8 mouse cellular contexts compared by ENCODE assay signal in the genomic region with DNA sequence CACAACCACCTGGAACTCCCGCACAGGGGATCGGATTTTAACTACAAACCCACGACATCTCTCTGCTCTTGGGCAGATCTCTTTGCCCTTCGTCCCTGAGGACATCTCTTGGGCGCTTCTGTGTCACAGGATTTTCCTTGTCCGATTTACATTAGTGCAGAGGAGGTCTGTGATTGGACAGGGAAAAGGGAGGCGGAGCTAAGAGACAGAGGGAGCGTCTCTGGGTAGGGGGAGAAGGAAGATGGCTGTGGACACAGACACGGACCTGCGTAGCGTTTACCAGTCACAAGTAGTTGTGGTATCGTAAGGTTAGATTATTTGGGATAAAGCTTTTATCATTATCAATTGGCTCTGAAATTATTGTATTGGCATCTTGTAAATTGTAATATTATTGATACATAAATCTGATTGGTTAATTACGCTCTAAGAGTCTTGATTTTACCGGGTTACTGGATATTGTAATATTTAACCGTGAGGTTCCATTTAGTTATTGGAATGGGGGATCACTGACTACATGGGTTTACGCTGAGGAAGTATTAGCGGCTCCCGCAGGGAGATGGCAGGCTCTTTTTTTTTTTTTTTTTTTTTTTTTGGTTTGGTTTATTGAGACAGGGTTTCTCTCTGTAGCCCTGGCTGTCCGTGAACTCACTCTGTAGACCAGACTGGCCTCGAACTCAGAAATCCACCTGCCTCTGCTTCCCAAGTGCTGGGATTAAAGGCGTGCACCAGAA. TPM values are rescaled to one million over a fixed set of nuclear protein-coding genes. Genes with fewer than 3 reads are reported as not detected.
DNase-seq lines count a peak whose midpoint lies in the region; ATAC-seq and TF ChIP-seq lines count a peak whose summit lies in the region.

No protein-coding gene starts in this region.

- no peak for ATAC-seq in embryonic facial prominence, embryonic 12.5 days (ENCODE audit: insufficient number of reproducible peaks, insufficient read depth, low FRiP score, low TSS enrichment)

- no peaks in the 10 kb centered on the region for H3K9me3 ChIP-seq in embryonic facial prominence, embryonic 12.5 days

- intact Hi-C loops in gastrocnemius, adult 2 months (cut with DNase I), result no loop called here

- 37% methylated on average over 21 of the region's 21 CpGs for WGBS in embryonic facial prominence, embryonic 12.5 days

- H3K27ac ChIP-seq in layer of hippocampus, adult 2 months, result no peak overlapping the region
- no peak overlapping the region for H3K27ac ChIP-seq in embryonic facial prominence, embryonic 12.5 days
- H3K27ac ChIP-seq in gastrocnemius, adult 2 months, result no peak overlapping the region

- H3K4me3 ChIP-seq in layer of hippocampus, adult 2 months, result peak overlapping the region; percentile 34
- H3K4me3 ChIP-seq in embryonic facial prominence, embryonic 12.5 days, result no peak overlapping the region
- H3K4me3 ChIP-seq in gastrocnemius, adult 2 months, result no peak overlapping the region

- H3K27me3 ChIP-seq in embryonic facial prominence, embryonic 12.5 days, result no peaks in the 10 kb centered on the region

- no peak for DNase-seq in layer of hippocampus, adult 2 months (ENCODE audit: low spot score in 2 of 2)
- no peak for DNase-seq in layer of hippocampus, adult 9-11 months
- DNase-seq in kidney, postnatal 14 days, result peak; percentile 32
- DNase-seq in retina, postnatal 1 day, result peak; percentile 85
- no peak for DNase-seq in spleen, postnatal 10 days (ENCODE audit: low spot score in 2 of 2)
- DNase-seq in gastrocnemius, adult 2 months, result no peak
- DNase-seq in right cerebral cortex, postnatal 36 days (ENCODE audit: low spot score in 2 of 2), result no peak

- no peaks in the 10 kb centered on the region for H3K4me1 ChIP-seq in embryonic facial prominence, embryonic 12.5 days

- no peak overlapping the region for H3K9ac ChIP-seq in embryonic facial prominence, embryonic 12.5 days

- no peak for TF ChIP-seq CTCF in layer of hippocampus, adult 2 months (conservative IDR thresholded peaks at IDR 0.05)
- TF ChIP-seq CTCF in gastrocnemius, adult 2 months (IDR thresholded peaks at IDR 0.05), result no peak

- peak overlapping the region; percentile 41 for H3K4me2 ChIP-seq in embryonic facial prominence, embryonic 12.5 days (replicated peaks)

- H3K36me3 ChIP-seq in embryonic facial prominence, embryonic 12.5 days, result no peaks in the 10 kb centered on the region

RNA-seq across cellular contexts. Expression of a gene that starts 7.3 kb away (rescaled TPM):
- under 1 TPM; 0.27 to 0.28 TPM for total RNA-seq in layer of hippocampus, adult 2 months (2021)
- 0.24 and 0.45 TPM in 2 replicates for polyA plus RNA-seq in embryonic facial prominence, embryonic 12.5 days (2016; fragmentation: Nextera tagmentation; extraction: Ambion mirVana)
- under 1 TPM; 0.28 to 0.61 TPM for total RNA-seq in gastrocnemius, adult 2 months (2021)

RNA-seq across cellular contexts. Expression of a gene that starts 21.0 kb away (rescaled TPM):
- 100 to 1,000 TPM; 265 to 268 TPM for total RNA-seq in layer of hippocampus, adult 2 months (2021)
- 13.1 and 13.8 TPM in 2 replicates for polyA plus RNA-seq in embryonic facial prominence, embryonic 12.5 days (2016; fragmentation: Nextera tagmentation; extraction: Ambion mirVana)
- total RNA-seq in gastrocnemius, adult 2 months (2021), result under 1 TPM; 0.36 to 0.64 TPM

RNA-seq across cellular contexts. Expression of a gene that starts 26.6 kb away (rescaled TPM):
- total RNA-seq in layer of hippocampus, adult 2 months (2021), result under 1 TPM; 0.72 to 0.86 TPM
- polyA plus RNA-seq in embryonic facial prominence, embryonic 12.5 days (2016; fragmentation: Nextera tagmentation; extraction: Ambion mirVana), result 0.55 and 0.57 TPM in 2 replicates
- 10 to 100 TPM in 1 of 2 experiments, 1 to 10 TPM in 1; 7.4 to 10.5 TPM for total RNA-seq in gastrocnemius, adult 2 months (2021)

RNA-seq across cellular contexts. Expression of a gene that starts 56.6 kb away (rescaled TPM):
- total RNA-seq in layer of hippocampus, adult 2 months (2021), result 1 to 10 TPM in 1 of 2 experiments, under 1 TPM in 1; 0.79 to 1.2 TPM
- 1.1 and 1.4 TPM in 2 replicates for polyA plus RNA-seq in embryonic facial prominence, embryonic 12.5 days (2016; fragmentation: Nextera tagmentation; extraction: Ambion mirVana)
- 10 to 100 TPM; 19.8 to 21.9 TPM for total RNA-seq in gastrocnemius, adult 2 months (2021)

Comparison
In these comparisons a context has a peak if more than half of its experiments do, and no peak if none do; other contexts are left out.
1. DNase-seq: peak in kidney, postnatal 14 days (single experiment) and retina, postnatal 1 day (single experiment); none in layer of hippocampus, adult 2 months (0 of 2), layer of hippocampus, adult 9-11 months (single experiment), spleen, postnatal 10 days (0 of 2), gastrocnemius, adult 2 months (single experiment) and right cerebral cortex, postnatal 36 days (0 of 2).
2. RNA of a gene that starts 21.0 kb away (total RNA-seq): 265 to 268 TPM in layer of hippocampus, adult 2 months; 0.36 to 0.64 TPM in gastrocnemius, adult 2 months; every median in the first group is over 100 times any median in the second.
3. RNA of a gene that starts 26.6 kb away (total RNA-seq): 7.4 to 10.5 TPM in gastrocnemius, adult 2 months; 0.72 to 0.86 TPM in layer of hippocampus, adult 2 months; every median in the first group is over 4 times any median in the second.